Mouse (Mus musculus) kidney, adult 2 months (tissue): Measurements from ENCODE around the gene Wwox. TPM values are rescaled to one million over a fixed set of nuclear protein-coding genes. Genes with fewer than 3 reads are reported as not detected.

Source experiments
- DNase-seq: peaks from one replicate; pipeline ENCODE4 v3.0.0; 2021
- H3K27ac ChIP-seq: fragments of 200-500 bp; 2 replicates; pipeline ENCODE4 v1.5.1; 2012; ENCODE audit warnings: low read depth, low read length, control low read depth, inconsistent platforms; ENCODE audit not compliant: insufficient read depth
- H3K27me3 ChIP-seq: fragments of 200-500 bp; replicated peaks from 2 replicates; pipeline ENCODE4 v1.6.1; 2012; ENCODE audit warnings: mild to moderate bottlenecking, moderate library complexity, low read length, inconsistent platforms; ENCODE audit not compliant: control insufficient read depth, insufficient read depth
- H3K36me3 ChIP-seq: fragments of 200-500 bp; 2 replicates; pipeline ENCODE4 v1.6.1; 2012; ENCODE audit warnings: mild to moderate bottlenecking, moderate library complexity, low read length, inconsistent platforms; ENCODE audit not compliant: control insufficient read depth, insufficient read depth
- H3K4me1 ChIP-seq: fragments of 200-500 bp; 2 replicates; pipeline ENCODE4 v1.6.1; 2011; ENCODE audit warnings: low read length; ENCODE audit not compliant: control insufficient read depth, insufficient read depth
- H3K4me3 ChIP-seq: fragments of 200-500 bp; 2 replicates; pipeline ENCODE4 v1.5.1; 2011; ENCODE audit warnings: mild to moderate bottlenecking, low read depth, low read length, control low read depth; ENCODE audit not compliant: insufficient read depth
- CTCF ChIP-seq: fragments of 200-500 bp; conservative IDR thresholded peaks from 2 replicates; pipeline ENCODE4 v1.5.1; 2011; ENCODE audit warnings: low read depth, mild to moderate bottlenecking, control low read depth, low read length, moderate library complexity, mixed read lengths; ENCODE audit not compliant: insufficient read depth, insufficient read length
- POLR2A ChIP-seq: fragments of 200-500 bp; IDR thresholded peaks from one replicate; pipeline ENCODE4 v1.6.1; 2011; ENCODE audit warnings: low read depth, low read length, control low read depth
- WGBS: fragments of 180-500 bp; shearing (Covaris S2); methylation state at CpG from one replicate; pipeline ENCODE4 v1.1.7; 2018; 5-methylcytosine and 5-hydroxymethylcytosine counted together
- polyA plus RNA-seq: library from polyadenylated mRNA; depleted of rRNA; stranded (reverse); fragments of >200 nt; gene quantifications from 2 replicates; pipeline ENCODE4 v1.2.3, GENCODE M21; 2012

Wwox gene
- polyA plus RNA-seq, 1 experiment: 15.3 TPM

- 42% methylated on average over 16 of the region's 16 CpGs for WGBS
- no peaks in the 10 kb centered on the region for H3K4me1 ChIP-seq
- H3K27me3 ChIP-seq: no peaks in the 10 kb centered on the region
- peak; percentile 12 for DNase-seq
- TF ChIP-seq POLR2A (no peak), CTCF (no peak)
- H3K27ac ChIP-seq: no peak overlapping the region
- H3K36me3 ChIP-seq: no peaks in the 10 kb centered on the region
- no peak overlapping the region for H3K4me3 ChIP-seq
These were observed 918.3 kb downstream of the Wwox start for GRCm38 (mm10) chr8:115357663-115358335.

- WGBS: 95% methylated on average over 11 of the region's 11 CpGs
- TF ChIP-seq POLR2A: no peak
- TF ChIP-seq CTCF: no peak
- Histone ChIP-seq H3K4me1 (no peaks in the 10 kb centered on the region), H3K4me3 (no peak overlapping the region), H3K27me3 (no peaks in the 10 kb centered on the region), H3K36me3 (no peaks in the 10 kb centered on the region), H3K27ac (no peak overlapping the region)
- no peak for DNase-seq
These were observed 919.0 kb downstream of the Wwox start for GRCm38 (mm10) chr8:115358481-115358880.

DNA sequence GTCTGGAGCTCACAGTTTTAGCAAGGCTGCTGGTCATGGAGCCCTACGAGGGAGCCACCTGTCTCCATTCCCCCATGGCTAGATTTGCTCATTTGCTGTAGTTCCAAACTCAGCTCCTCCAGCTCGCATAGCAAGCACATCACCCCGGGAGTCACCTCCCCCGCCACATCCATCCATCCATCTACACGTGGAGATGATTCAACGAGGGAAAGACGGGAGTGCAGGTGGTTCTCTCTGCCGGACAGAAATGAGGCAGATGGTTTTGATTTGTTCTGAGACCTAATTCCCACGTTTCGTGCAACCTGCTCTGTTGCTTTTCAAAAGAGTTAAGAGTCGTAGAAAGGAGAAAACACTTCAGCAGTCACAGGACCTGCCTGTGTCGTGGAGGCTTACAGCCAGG lies 920.2 kb downstream of the Wwox start:
- H3K4me1 ChIP-seq: no peaks in the 10 kb centered on the region
- no peak overlapping the region for H3K27ac ChIP-seq
- DNase-seq: no peak
- TF ChIP-seq POLR2A (no peak), CTCF (no peak)
- H3K27me3 ChIP-seq: no peaks in the 10 kb centered on the region
- 49% methylated on average over 12 of the region's 12 CpGs for WGBS
- no peak overlapping the region for H3K4me3 ChIP-seq
- H3K36me3 ChIP-seq: no peaks in the 10 kb centered on the region

DNA sequence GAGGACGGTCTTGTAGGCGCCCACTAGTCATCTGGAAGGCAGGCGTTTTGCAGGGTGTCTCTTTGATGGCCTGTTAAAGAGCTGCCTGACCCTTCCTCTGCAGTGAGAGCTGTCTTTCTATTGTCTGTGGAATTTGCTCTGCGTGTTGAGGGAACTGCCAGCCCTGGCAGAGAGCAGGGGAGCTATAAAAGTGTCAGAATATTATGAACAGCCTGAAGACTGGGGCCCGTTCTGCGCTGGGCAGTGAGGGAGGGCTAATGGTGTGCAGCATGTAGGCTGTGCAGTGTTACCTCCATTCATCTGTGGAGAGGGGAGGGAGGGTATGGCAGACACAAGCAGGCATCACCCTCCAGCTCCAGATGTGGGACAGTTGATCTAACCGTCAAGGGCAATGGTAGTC lies 923.1 kb downstream of the Wwox start:
- no peak for DNase-seq
- WGBS: 32% methylated on average over 7 of the region's 7 CpGs

DNA sequence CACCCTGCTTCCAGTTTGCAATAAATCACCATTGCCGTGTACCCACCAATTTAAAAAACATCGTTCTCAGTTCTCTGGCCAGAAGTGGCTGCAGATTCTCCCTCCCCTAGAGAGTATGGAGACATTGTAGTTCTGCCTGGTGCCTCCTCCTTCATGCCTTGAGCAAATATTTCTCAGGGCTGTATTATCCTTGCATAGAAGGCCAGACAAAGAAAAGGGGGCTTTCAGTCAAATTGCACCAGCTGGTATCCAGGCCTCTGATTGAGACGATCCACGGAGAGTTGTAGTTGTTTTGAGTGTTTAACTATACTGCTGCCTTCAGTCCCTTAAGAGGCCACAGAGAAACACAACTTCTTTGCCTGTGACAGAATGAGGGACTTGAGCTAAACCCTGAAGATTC lies 935.5 kb downstream of the Wwox start:
- H3K27ac ChIP-seq: no peak overlapping the region
- TF ChIP-seq CTCF (no peak), POLR2A (no peak)
- H3K36me3 ChIP-seq: no peaks in the 10 kb centered on the region
- no peaks in the 10 kb centered on the region for H3K4me1 ChIP-seq
- DNase-seq: no peak
- no peak overlapping the region for H3K4me3 ChIP-seq
- 40% methylated on average over 4 of the region's 4 CpGs for WGBS
- no peaks in the 10 kb centered on the region for H3K27me3 ChIP-seq

More for the DNA sequence above, 923.1 kb downstream of the Wwox start:
- no peak overlapping the region for H3K27ac ChIP-seq
- H3K4me1 ChIP-seq: no peaks in the 10 kb centered on the region
- TF ChIP-seq CTCF (no peak), POLR2A (no peak)
- no peak overlapping the region for H3K4me3 ChIP-seq
- H3K27me3 ChIP-seq: no peaks in the 10 kb centered on the region
- H3K36me3 ChIP-seq: no peaks in the 10 kb centered on the region

DNA sequence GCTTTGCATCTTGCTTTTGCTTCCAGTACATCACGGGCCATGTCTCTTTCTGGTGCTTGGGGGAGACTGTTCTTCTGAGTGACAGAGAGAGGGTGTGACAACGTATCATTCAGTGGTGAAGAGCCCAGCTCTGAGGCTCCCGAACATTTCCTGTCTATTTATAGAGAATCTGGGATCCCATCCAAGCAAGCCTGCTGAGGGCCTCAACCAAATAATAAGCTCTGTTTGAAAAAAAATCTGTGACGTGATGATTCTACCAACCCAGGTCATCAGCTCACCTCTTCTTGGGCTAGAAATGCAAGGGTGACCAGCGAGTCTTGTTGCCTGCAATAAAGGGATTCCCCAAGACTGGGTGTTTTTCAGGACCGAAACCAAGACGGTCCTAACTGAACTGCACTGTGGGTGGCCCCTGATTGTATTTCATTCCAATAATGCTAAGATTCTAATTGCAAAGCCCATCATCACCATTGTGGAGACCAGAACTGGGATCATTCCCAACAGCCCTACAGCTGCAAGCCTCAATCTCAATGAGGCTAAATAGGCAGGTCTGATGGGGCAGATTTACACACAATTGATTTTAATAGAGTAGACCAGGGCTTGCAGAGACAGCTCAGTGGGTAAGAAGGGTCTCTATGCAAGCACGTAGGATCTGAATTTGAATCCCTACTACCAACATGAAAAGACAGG lies 936.0 kb downstream of the Wwox start:
- no peaks in the 10 kb centered on the region for H3K36me3 ChIP-seq
- no peaks in the 10 kb centered on the region for H3K27me3 ChIP-seq
- no peaks in the 10 kb centered on the region for H3K4me1 ChIP-seq
- no peak overlapping the region for H3K27ac ChIP-seq
- 67% methylated on average over 8 of the region's 8 CpGs for WGBS
- no peak for TF ChIP-seq POLR2A
- no peak for TF ChIP-seq CTCF
- DNase-seq: peak; percentile 27
- no peak overlapping the region for H3K4me3 ChIP-seq

GRCm38 (mm10) chr8:115377321-115377720 lies 937.9 kb downstream of the Wwox start:
- H3K4me1 ChIP-seq: no peaks in the 10 kb centered on the region
- no peaks in the 10 kb centered on the region for H3K36me3 ChIP-seq
- TF ChIP-seq CTCF (no peak), POLR2A (no peak)
- DNase-seq: no peak
- WGBS: 56% methylated on average over 4 of the region's 4 CpGs
- H3K27me3 ChIP-seq: no peaks in the 10 kb centered on the region
- no peak overlapping the region for H3K27ac ChIP-seq
- H3K4me3 ChIP-seq: no peak overlapping the region

DNA sequence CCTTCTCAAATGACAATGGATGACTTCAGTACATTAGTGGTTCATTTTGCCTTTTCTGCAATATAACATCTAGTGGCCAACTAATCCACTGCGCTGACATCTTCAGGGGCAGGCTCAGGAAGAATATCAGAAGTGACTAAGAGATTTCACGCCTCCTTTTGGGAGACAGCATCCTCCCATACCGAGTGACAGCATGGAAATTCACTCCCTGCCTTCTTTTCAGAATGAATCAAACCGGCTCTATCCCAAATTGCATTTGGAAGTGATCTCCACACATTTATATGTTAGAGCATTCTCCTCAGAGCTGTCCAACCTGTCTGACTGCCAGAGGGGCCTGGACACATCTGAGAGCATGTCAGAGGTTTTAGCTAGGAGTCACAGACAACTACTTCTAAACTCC lies 940.6 kb downstream of the Wwox start:
- no peak overlapping the region for H3K4me3 ChIP-seq
- H3K4me1 ChIP-seq: no peaks in the 10 kb centered on the region
- TF ChIP-seq POLR2A: no peak
- TF ChIP-seq CTCF: no peak
- H3K36me3 ChIP-seq: no peaks in the 10 kb centered on the region
- WGBS: 84% methylated on average over 4 of the region's 4 CpGs
- H3K27me3 ChIP-seq: no peaks in the 10 kb centered on the region
- H3K27ac ChIP-seq: no peak overlapping the region
- DNase-seq: no peak
